Mouse (Mus musculus) hindbrain, embryonic 11.5 days (tissue): ENCODE measurements at regions not wholly inside any gene's neighbourhood (a gene's known extent, or its start where the extent isn't known, plus 50 kb on each side); places are given as distances from the start of the nearest gene placed in this dataset.

ENCODE experiments used
- ATAC-seq: fragments of 200-750 bp; cut with Nextera tagmentation; 2 replicates; pipeline ENCODE4 v1.8.0; 2017; ENCODE audit warnings: mild to moderate bottlenecking, moderate TSS enrichment, moderate library complexity; ENCODE audit not compliant: low FRiP score
- DNase-seq: peaks from one replicate; pipeline ENCODE4 v3.0.0-alpha.2; 2015; ENCODE audit warnings: low spot score
- H3K27ac ChIP-seq: fragments of 300-500 bp; sonication (generic); 2 replicates; pipeline ENCODE4 v1.5.1; 2014; ENCODE audit warnings: mild to moderate bottlenecking, low read depth, low read length
- H3K27me3 ChIP-seq: fragments of 300-500 bp; sonication (generic); 2 replicates; pipeline ENCODE4 v1.6.1; 2014; ENCODE audit warnings: mild to moderate bottlenecking, low read length, moderate library complexity, mixed read lengths; ENCODE audit not compliant: control insufficient read depth, insufficient read depth
- H3K36me3 ChIP-seq: fragments of 300-500 bp; sonication (generic); 2 replicates; pipeline ENCODE4 v1.6.1; 2014; ENCODE audit warnings: mild to moderate bottlenecking, low read length, moderate library complexity, mixed read lengths; ENCODE audit not compliant: control insufficient read depth, insufficient read depth
- H3K4me1 ChIP-seq: fragments of 300-500 bp; sonication (generic); replicated peaks from 2 replicates; pipeline ENCODE4 v1.6.1; 2014; ENCODE audit warnings: low read length, mixed read lengths; ENCODE audit not compliant: control insufficient read depth, insufficient read depth
- H3K4me2 ChIP-seq: fragments of 300-500 bp; sonication (generic); replicated peaks from 2 replicates; pipeline ENCODE4 v1.6.1; 2014; ENCODE audit warnings: mild to moderate bottlenecking, low read depth, low read length
- H3K4me3 ChIP-seq: fragments of 300-500 bp; sonication (generic); 2 replicates; pipeline ENCODE4 v1.5.1; 2014; ENCODE audit warnings: low read depth, low read length
- H3K9ac ChIP-seq: fragments of 300-500 bp; sonication (generic); 2 replicates; pipeline ENCODE4 v1.6.1; 2014; ENCODE audit warnings: low read depth, low read length
- H3K9me3 ChIP-seq: fragments of 300-500 bp; sonication (generic); 2 replicates; pipeline ENCODE4 v1.6.1; 2016; ENCODE audit warnings: low read length; ENCODE audit not compliant: control insufficient read depth
- whole genome bisulfite sequencing: fragments of 180-500 bp; shearing (Covaris S2); extraction: QIAGEN DNeasy Blood & Tissue Kit; methylation state at CpG from one replicate; pipeline ENCODE4 v1.1.7; 2014; 5-methylcytosine and 5-hydroxymethylcytosine counted together

DNA sequence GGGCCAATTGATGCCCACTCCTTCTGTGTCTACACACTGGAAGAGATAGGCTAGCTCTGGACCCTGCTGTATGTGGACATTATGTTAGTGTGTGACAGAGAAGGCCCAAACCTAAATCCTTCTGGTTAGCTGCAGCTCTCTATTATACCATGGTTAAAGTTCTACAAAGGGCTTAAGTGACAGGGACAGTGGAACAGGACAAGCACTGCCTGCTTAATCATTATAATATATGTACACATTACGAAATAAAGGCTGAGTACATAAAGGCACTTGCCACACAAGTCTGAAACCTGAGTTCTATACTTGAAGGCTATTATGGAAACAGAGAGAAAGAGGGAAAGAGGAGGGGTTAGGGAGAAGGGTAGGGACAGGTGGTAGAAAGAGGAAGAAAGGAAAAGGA is 55.2 kb downstream of the Rdh14 start:
- WGBS = 89% methylated on average over 1 of the region's 1 CpGs
- no peak overlapping the region for H3K4me2 ChIP-seq
- H3K27me3 ChIP-seq = no peaks in the 10 kb centered on the region
- no peaks in the 10 kb centered on the region for H3K4me1 ChIP-seq
- no peaks in the 10 kb centered on the region for H3K9me3 ChIP-seq
- no peak overlapping the region for H3K9ac ChIP-seq
- H3K4me3 ChIP-seq = no peak overlapping the region
- no peak for ATAC-seq
- DNase-seq = no peak
- no peak overlapping the region for H3K27ac ChIP-seq
- no peaks in the 10 kb centered on the region for H3K36me3 ChIP-seq

DNA sequence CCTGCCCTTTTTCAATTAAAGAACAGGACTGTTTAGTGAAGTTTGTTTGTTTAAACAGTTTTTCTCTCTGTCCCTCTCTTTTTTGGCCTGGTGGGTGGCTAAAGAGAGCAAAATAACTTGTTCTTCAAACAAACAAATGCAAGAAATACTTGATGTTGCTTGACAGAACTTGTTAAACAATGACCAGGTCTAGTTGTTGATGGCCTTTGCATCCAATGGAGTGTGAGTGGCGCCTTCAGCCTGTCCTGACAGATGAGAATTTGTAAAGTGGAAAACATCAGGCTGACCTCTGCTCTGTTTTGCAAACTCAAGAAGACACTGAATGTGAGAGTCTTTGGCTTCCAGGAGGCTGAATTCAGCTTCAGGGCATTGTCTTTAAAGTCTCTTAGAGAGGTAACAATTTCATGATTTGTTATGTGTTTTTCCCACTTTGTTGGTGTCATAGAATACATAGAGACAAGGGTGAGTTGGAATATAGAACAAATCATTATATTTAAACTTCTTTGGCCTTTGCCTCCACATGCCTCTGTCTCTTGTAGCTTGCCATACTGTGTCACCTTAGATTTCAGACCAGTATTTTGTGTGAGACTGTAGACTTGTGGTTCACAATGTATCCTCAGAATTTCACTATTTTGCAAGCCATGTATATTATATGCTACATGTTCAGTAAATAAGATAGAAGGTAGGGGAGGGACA is 67.5 kb downstream of the Rdh14 start:
- WGBS = 81% methylated on average over 1 of the region's 1 CpGs
- no peaks in the 10 kb centered on the region for H3K36me3 ChIP-seq
- DNase-seq (no peak), ATAC-seq (no peak)
- H3K27ac ChIP-seq = no peak overlapping the region
- no peak overlapping the region for H3K4me2 ChIP-seq
- H3K27me3 ChIP-seq = no peaks in the 10 kb centered on the region
- H3K4me1 ChIP-seq = no peaks in the 10 kb centered on the region
- H3K9me3 ChIP-seq = no peaks in the 10 kb centered on the region
- no peak overlapping the region for H3K9ac ChIP-seq
- no peak overlapping the region for H3K4me3 ChIP-seq

DNA sequence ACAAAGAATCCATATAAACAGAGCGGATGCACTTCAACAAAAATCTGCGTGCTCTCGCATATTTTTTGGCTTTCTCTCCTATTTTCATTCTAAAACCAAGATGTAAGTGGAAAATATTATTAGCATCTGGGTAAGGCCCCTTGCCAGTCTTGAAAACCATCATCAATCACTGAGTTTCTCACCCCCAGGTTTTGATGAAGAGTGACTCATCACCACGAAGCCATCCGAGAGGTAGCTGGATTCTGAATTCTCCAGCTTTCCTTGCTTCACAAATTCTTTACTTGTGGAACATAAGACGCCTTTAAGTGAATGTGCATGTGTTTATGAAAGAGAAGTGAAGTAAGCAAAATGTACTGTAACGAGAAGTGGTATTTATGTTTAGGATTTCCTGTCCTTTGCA is 71.2 kb downstream of the Rdh14 start:
- no peaks in the 10 kb centered on the region for H3K27me3 ChIP-seq
- no peaks in the 10 kb centered on the region for H3K4me1 ChIP-seq
- no peak overlapping the region for H3K4me3 ChIP-seq
- H3K9me3 ChIP-seq = no peaks in the 10 kb centered on the region
- ATAC-seq (no peak), DNase-seq (no peak)
- no peak overlapping the region for H3K9ac ChIP-seq
- WGBS = 86% methylated on average over 7 of the region's 7 CpGs
- no peak overlapping the region for H3K4me2 ChIP-seq
- H3K27ac ChIP-seq = no peak overlapping the region
- no peaks in the 10 kb centered on the region for H3K36me3 ChIP-seq

DNA sequence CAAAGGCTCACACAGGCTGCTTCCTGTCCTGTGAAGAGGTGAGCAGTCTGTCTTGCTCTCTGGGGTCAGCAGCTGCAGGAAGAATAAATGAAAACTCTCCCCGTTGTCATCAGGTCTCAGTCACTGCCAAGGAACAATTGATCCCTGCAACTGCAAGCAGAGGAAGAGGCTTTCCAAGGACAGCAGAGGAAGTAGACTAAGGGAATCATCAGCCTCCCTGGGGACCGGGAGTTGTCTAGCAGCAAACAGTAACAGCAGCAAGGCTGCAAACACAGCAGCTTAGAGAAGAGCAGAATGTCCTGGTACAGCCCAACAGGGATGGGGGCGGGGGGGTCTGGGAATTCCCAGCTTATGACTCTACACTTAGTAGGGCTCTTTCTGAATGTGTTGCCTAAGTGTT is 72.4 kb downstream of the Rdh14 start:
- 55% methylated on average over 3 of the region's 3 CpGs for WGBS
- ATAC-seq = no peak
- Histone ChIP-seq H3K4me3 (no peak overlapping the region), H3K4me2 (no peak overlapping the region), H3K27ac (no peak overlapping the region), H3K36me3 (no peaks in the 10 kb centered on the region), H3K9me3 (no peaks in the 10 kb centered on the region), H3K9ac (no peak overlapping the region), H3K4me1 (no peaks in the 10 kb centered on the region), H3K27me3 (no peaks in the 10 kb centered on the region)
- peak; percentile 7 for DNase-seq

DNA sequence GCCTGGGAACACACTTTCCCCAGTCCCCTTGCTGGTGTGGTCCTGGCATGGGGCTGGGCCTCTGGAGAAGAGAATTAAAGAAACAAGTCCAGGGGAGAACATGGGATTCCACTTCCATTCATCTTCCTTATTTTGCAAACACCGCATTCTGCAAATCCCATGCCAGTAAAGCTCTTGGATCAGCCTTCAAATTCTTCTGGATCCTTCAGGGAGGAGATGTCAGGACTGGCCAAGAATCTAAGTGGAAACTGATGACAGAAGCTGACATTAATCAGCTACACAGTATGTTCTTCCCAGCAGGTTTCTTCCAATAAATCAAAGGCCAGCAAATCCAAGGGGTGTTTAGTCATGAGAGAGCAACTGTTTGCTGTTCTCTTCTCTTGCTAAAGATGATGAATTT is 83.4 kb downstream of the Rdh14 start:
- no peak overlapping the region for H3K9ac ChIP-seq
- H3K36me3 ChIP-seq = no peaks in the 10 kb centered on the region
- no peak overlapping the region for H3K4me3 ChIP-seq
- WGBS = 71% methylated on average over 1 of the region's 1 CpGs
- H3K27me3 ChIP-seq = no peaks in the 10 kb centered on the region
- H3K27ac ChIP-seq = no peak overlapping the region
- no peak overlapping the region for H3K4me2 ChIP-seq
- no peaks in the 10 kb centered on the region for H3K4me1 ChIP-seq
- H3K9me3 ChIP-seq = no peaks in the 10 kb centered on the region
- DNase-seq = no peak
- ATAC-seq = no peak

DNA sequence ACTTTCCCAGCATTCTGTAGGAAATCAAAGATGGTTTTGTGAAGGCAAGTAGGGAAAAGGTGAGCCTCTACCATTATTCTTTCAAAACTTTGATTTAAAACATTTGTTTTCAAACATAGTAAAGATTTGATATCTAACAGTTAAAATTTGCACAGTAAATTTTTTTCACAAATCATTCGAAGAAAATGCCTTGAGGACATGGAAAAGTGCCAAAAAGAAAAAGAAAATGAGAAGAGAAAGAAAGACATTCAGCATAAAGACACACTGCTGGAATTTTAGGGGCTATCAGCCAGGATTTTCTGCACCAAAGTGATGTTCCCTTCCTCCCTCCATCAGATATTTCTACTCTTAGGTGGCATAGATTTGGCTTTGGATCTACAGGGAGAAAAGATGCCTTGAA is 90.2 kb downstream of the Rdh14 start:
- Histone ChIP-seq H3K9me3 (no peaks in the 10 kb centered on the region), H3K36me3 (no peaks in the 10 kb centered on the region), H3K4me1 (no peaks in the 10 kb centered on the region), H3K27ac (no peak overlapping the region), H3K4me3 (no peak overlapping the region), H3K27me3 (no peaks in the 10 kb centered on the region), H3K9ac (no peak overlapping the region), H3K4me2 (no peak overlapping the region)
- WGBS = 66% methylated on average over 1 of the region's 1 CpGs
- DNase-seq (no peak), ATAC-seq (no peak)

DNA sequence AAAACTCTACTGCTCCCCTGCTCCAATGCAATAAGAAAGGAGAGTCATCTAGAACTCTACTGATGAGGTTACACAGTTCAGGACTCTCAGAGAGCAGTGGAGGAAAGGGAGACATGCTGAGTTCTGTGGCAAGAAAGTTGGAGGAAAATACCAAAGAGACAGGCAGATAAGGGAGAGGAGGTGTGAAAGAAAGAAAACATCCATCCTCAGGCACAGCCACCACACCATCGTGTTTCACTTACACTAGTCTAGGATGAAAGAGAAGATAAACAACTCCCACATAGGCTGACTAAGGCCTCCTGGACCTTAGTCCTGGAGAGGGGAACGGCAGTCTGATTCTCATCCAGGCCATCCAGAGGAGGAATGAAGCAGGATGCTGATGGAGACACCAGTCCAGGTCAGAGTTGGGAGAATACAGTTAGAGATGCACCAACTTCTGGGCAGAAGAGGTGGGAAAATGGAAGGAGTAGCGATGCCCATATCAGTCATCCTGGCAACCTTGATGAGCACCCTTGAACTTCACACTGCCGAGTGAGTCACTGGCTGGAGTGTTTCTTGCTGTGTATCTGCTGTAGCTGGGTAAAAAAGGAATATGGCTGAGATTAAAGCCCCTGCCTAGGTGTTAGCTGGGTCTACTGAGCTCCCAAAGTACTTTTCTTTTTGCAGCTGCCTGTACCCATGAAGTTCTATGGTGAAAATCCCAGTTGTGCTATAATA is 91.9 kb downstream of the Rdh14 start:
- no peaks in the 10 kb centered on the region for H3K27me3 ChIP-seq
- H3K27ac ChIP-seq = no peak overlapping the region
- no peak overlapping the region for H3K4me3 ChIP-seq
- DNase-seq (no peak), ATAC-seq (no peak)
- no peaks in the 10 kb centered on the region for H3K36me3 ChIP-seq
- H3K9ac ChIP-seq = no peak overlapping the region
- no peaks in the 10 kb centered on the region for H3K4me1 ChIP-seq
- H3K9me3 ChIP-seq = no peaks in the 10 kb centered on the region
- no peak overlapping the region for H3K4me2 ChIP-seq
- 79% methylated on average over 4 of the region's 4 CpGs for WGBS

DNA sequence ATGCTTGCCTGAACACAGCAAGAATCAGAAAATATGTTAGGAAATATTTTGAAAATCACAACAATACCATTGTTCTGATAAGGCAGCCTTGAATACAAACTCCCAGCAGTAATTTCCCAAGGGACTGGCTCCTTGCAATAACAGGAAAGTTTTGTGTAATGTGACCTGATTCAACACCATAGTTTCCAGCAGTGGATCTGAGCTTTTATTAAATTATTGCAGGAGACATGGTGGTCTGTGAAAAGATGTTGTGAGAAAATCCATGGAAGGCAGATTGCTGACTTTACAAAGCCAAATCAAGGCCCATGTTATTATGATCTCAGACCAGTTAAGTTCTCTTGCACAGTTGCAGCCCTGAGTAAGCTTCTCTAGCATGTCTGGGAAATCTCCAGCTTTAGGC is 116.1 kb downstream of the Rdh14 start:
- H3K9me3 ChIP-seq = no peaks in the 10 kb centered on the region
- no peak overlapping the region for H3K4me2 ChIP-seq
- H3K4me3 ChIP-seq = no peak overlapping the region
- no peak overlapping the region for H3K27ac ChIP-seq
- no peaks in the 10 kb centered on the region for H3K4me1 ChIP-seq
- DNase-seq (no peak), ATAC-seq (no peak)
- H3K36me3 ChIP-seq = no peaks in the 10 kb centered on the region
- no peak overlapping the region for H3K9ac ChIP-seq
- no peaks in the 10 kb centered on the region for H3K27me3 ChIP-seq

DNA sequence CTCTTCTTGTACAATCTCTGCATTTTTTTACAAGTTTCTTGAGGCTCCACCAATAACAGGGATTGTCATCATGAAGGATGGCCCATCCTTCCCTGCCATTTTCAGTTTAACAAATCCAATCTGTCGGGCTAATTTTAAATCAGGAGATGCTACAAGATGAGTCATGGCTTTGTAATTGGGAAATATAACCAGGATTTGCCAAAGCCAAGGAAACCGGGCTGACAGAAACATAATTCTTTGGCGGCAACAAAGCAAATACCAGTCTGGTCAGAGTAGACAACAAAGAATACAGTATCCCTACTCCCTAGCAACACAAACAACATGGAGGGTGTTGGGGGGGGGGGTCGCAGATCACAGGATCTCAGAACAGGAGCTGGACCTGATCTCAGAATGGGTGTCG is 123.0 kb downstream of the Rdh14 start:
- Histone ChIP-seq H3K9ac (no peak overlapping the region), H3K36me3 (no peaks in the 10 kb centered on the region), H3K4me3 (no peak overlapping the region), H3K27me3 (no peaks in the 10 kb centered on the region), H3K9me3 (no peaks in the 10 kb centered on the region), H3K4me1 (no peaks in the 10 kb centered on the region), H3K27ac (no peak overlapping the region), H3K4me2 (no peak overlapping the region)
- 80% methylated on average over 5 of the region's 5 CpGs for WGBS
- DNase-seq (no peak), ATAC-seq (no peak)
